Mouse (Mus musculus): ENCODE results near the gene Zcchc2. TPM values are rescaled to one million over a fixed set of nuclear protein-coding genes. Genes with fewer than 3 reads are reported as not detected.

The Zcchc2 gene
- polyA plus RNA-seq, 1 experiment from 2014 or later: 1.8 TPM

DNA sequence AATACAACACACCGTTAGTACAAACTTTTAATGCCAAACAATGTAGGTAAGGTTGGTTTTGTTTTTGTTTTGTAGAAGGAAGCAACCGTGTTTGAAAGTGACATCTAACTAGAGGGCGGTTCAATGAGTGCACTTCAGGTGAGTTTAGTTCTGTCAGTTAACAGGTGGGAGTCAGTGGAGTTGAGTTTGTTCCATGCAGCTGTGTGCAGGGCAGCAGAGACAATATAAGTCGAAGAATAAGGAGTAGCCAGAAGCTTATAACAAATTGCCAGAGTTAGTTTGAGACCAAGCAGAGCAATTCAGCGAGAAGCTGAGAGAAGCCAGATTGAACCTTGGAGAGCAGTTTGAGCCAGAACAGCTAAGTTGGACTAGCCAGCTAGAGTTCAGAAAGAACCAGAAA lies 84.5 kb downstream of the Zcchc2 start:
- Histone ChIP-seq H3K36me3 (no peaks in the 10 kb centered on the region), H3K9me3 (no peaks in the 10 kb centered on the region), H3K4me1 (replicated peaks) (peaks cover 6% of the 10 kb centered on the region), H3K4me2 (no peak overlapping the region), H3K27me3 (peaks cover 6% of the 10 kb centered on the region; the same call in 1 of the 2 replicates), H3K27ac (no peak overlapping the region), H3K9ac (replicated peaks) (no peak overlapping the region), H3K4me3 (replicated peaks) (no peak overlapping the region)
- WGBS: 85% methylated on average over 5 of the region's 5 CpGs
- no peak for ATAC-seq (ENCODE audit: insufficient number of reproducible peaks, insufficient read depth, low FRiP score, low TSS enrichment, low read depth)

- no peak for ATAC-seq (ENCODE audit: insufficient number of reproducible peaks, insufficient read depth, low FRiP score, low TSS enrichment, low read depth)
- WGBS: 94% methylated on average over 3 of the region's 3 CpGs
- no peak overlapping the region for H3K27ac ChIP-seq
- no peak overlapping the region for H3K4me2 ChIP-seq
- no peaks in the 10 kb centered on the region for H3K36me3 ChIP-seq
- peaks cover 6% of the 10 kb centered on the region for H3K4me1 ChIP-seq (replicated peaks)
- no peaks in the 10 kb centered on the region for H3K9me3 ChIP-seq
- peaks cover 5% of the 10 kb centered on the region; the same call in 1 of the 2 replicates for H3K27me3 ChIP-seq
- no peak overlapping the region for H3K9ac ChIP-seq (replicated peaks)
- no peak overlapping the region for H3K4me3 ChIP-seq (replicated peaks)
Measured at GRCm38 (mm10) chr1:106076641-106077040, 86.4 kb downstream of the Zcchc2 start.

- Histone ChIP-seq H3K9me3 (no peaks in the 10 kb centered on the region), H3K27me3 (no peaks in the 10 kb centered on the region), H3K4me2 (no peak overlapping the region), H3K4me3 (replicated peaks) (no peak overlapping the region), H3K9ac (replicated peaks) (no peak overlapping the region), H3K27ac (no peak overlapping the region), H3K4me1 (replicated peaks) (peaks cover under 1% of the 10 kb centered on the region; the same call in 1 of the 2 replicates), H3K36me3 (no peaks in the 10 kb centered on the region)
- 84% methylated on average over 3 of the region's 3 CpGs for WGBS
- ATAC-seq (ENCODE audit: insufficient number of reproducible peaks, insufficient read depth, low FRiP score, low TSS enrichment, low read depth): no peak
Measured at GRCm38 (mm10) chr1:106077166-106077565, 87.0 kb downstream of the Zcchc2 start.

Other genes starting within 250 kb of the Zcchc2 start
- gene Tnfrsf11a, start 209.7 kb upstream of the Zcchc2 start, polyA plus RNA-seq (2016; fragmentation: Nextera tagmentation; extraction: Ambion mirVana): 0.44 and 0.84 TPM in 2 replicates
- gene Phlpp1, start 181.3 kb downstream of the Zcchc2 start, polyA plus RNA-seq (2016; fragmentation: Nextera tagmentation; extraction: Ambion mirVana): 4.3 and 5.3 TPM in 2 replicates

All from limb, embryonic 12.5 days (tissue).